Comparison of ENCODE assay signal across 21 mouse cellular contexts in the genomic region with DNA sequence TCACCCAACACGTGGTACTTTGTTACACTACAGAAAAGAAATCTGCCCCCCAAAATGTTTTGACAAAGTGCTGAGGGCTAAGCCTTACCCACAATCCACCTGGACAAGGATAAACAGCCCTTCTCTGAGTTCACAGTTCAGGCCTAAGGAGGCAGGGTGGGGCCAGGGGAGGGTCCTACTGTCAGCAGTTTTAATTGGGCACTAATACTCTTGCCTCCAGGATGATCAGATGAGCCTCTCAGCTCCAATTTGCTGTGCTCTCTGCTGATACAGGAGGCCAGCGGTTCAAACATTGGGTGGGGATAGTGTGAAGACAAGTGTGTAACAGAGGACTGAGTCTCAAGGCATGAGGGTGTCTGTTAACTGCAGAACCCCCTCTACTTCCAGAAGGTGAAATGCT.
DNase-seq lines count a peak whose midpoint lies in the region; ATAC-seq and TF ChIP-seq lines count a peak whose summit lies in the region.
"Had no signal": no experiment of that assay in that cellular context is flagged by ENCODE, and none has a peak within 500 bp of the region (broad histone marks: within the 10 kb centered on the region; RNA-seq: fewer than 3 reads in every experiment).

No protein-coding gene starts in this region.

- peak; percentile 27 for DNase-seq in MEL (ENCODE audit: low read depth, low spot score)
- peak; percentile 13 for DNase-seq in c-Kit-positive CD71-positive TER-119-negative erythroid progenitor cells, embryonic 14.5 days (ENCODE audit: low read depth)
- DNase-seq in liver, embryonic 14.5 days (ENCODE audit: low read depth in 3 of 3, low spot score in 3 of 3), result no peak
- no peak for DNase-seq in lung, adult 18-20 months
- no peak for DNase-seq in retina, postnatal 1 day
- DNase-seq in lung, postnatal 10 days, result no peak
- DNase-seq: adrenal gland, postnatal 10 days; adrenal gland, postnatal 25 days; cerebellum, adult 11-12 months; cerebellum, adult 2 months; cerebellum, adult 9-10 months; cerebellum, postnatal 10 days; cerebellum, postnatal 25 days; forebrain, postnatal 0 days had no signal

- no peak for TF ChIP-seq RAD21 in MEL (IDR thresholded peaks at IDR 0.05; ENCODE audit: low read depth, low read length)

- no peak for TF ChIP-seq CTCF in MEL (IDR thresholded peaks at IDR 0.05 in 2 of 3, conservative IDR thresholded peaks at IDR 0.05 in 1 of 3; ENCODE audit: control insufficient read depth in 1 of 3, insufficient read depth in 1 of 3, low read depth in 2 of 3, low read length in 3 of 3, poor library complexity in 1 of 3, severe bottlenecking in 1 of 3)
- no peak for TF ChIP-seq CTCF in liver, embryonic 14.5 days (IDR thresholded peaks at IDR 0.05; ENCODE audit: low read depth)

- H3K27ac ChIP-seq in MEL (ENCODE audit: control insufficient read depth, low read depth, low read length), result no peak overlapping the region
- H3K27ac ChIP-seq in liver, embryonic 12.5 days, result no peak overlapping the region
- no peak overlapping the region for H3K27ac ChIP-seq in liver, embryonic 14.5 days
- H3K27ac ChIP-seq: embryonic facial prominence, embryonic 10.5 days; embryonic facial prominence, embryonic 12.5 days; forebrain, embryonic 13.5 days; forebrain, embryonic 15.5 days had no signal

- no peaks in the 10 kb centered on the region for H3K9me3 ChIP-seq in MEL (replicated peaks; ENCODE audit: insufficient read depth, low read length)
- H3K9me3 ChIP-seq in liver, embryonic 12.5 days (replicated peaks), result no peaks in the 10 kb centered on the region
- H3K9me3 ChIP-seq in liver, embryonic 14.5 days (ENCODE audit: control insufficient read depth, low read length), result no peaks in the 10 kb centered on the region
- H3K9me3 ChIP-seq: embryonic facial prominence, embryonic 10.5 days; embryonic facial prominence, embryonic 12.5 days; forebrain, embryonic 13.5 days; forebrain, embryonic 15.5 days had no signal

- no peaks in the 10 kb centered on the region for H3K79me2 ChIP-seq in MEL (ENCODE audit: control insufficient read depth, insufficient read depth, low read length, poor library complexity)

- ATAC-seq in liver, embryonic 12.5 days, result peak; percentile 86
- peak; percentile 61 for ATAC-seq in liver, embryonic 14.5 days (ENCODE audit: insufficient read depth)
- ATAC-seq: activated CD4-positive, CD25-positive, alpha-beta regulatory T cell, adult 4 months; forebrain, embryonic 13.5 days; forebrain, postnatal 0 days; Patski had no signal

- no peaks in the 10 kb centered on the region for H3K36me3 ChIP-seq in MEL (ENCODE audit: control insufficient read depth in 1 of 2, insufficient read depth in 2 of 2, low read length in 2 of 2)
- no peaks in the 10 kb centered on the region for H3K36me3 ChIP-seq in liver, embryonic 12.5 days
- H3K36me3 ChIP-seq in liver, embryonic 14.5 days (replicated peaks; ENCODE audit: control insufficient read depth, insufficient read depth, low read depth), result no peaks in the 10 kb centered on the region
- H3K36me3 ChIP-seq: embryonic facial prominence, embryonic 10.5 days; embryonic facial prominence, embryonic 12.5 days; forebrain, embryonic 15.5 days had no signal

- WGBS in liver, embryonic 12.5 days (ENCODE audit: insufficient replicate concordance), result 48% methylated on average over 2 of the region's 2 CpGs
- WGBS in liver, embryonic 14.5 days (ENCODE audit: insufficient replicate concordance), result 42% methylated on average over 2 of the region's 2 CpGs

- no peaks in the 10 kb centered on the region for H3K4me1 ChIP-seq in MEL (ENCODE audit: control insufficient read depth in 1 of 2, insufficient read depth in 2 of 2, low read length in 2 of 2)
- H3K4me1 ChIP-seq in liver, embryonic 12.5 days, result peaks cover 14% of the 10 kb centered on the region
- peaks cover 0 to 11% of the 10 kb centered on the region in 2 experiments; a peak in 2 of 4 replicates for H3K4me1 ChIP-seq in liver, embryonic 14.5 days (replicated peaks; ENCODE audit: control insufficient read depth in 2 of 2, insufficient read depth in 2 of 2, low read length in 1 of 2)
- H3K4me1 ChIP-seq: embryonic facial prominence, embryonic 12.5 days had no signal

- H3K4me3 ChIP-seq in MEL (ENCODE audit: control insufficient read depth in 1 of 2, insufficient read depth in 1 of 2, low read depth in 2 of 2, low read length in 2 of 2), result no peak overlapping the region
- no peak overlapping the region for H3K4me3 ChIP-seq in liver, embryonic 12.5 days
- no peak overlapping the region for H3K4me3 ChIP-seq in liver, embryonic 14.5 days (ENCODE audit: insufficient read depth in 1 of 2, low read depth in 2 of 2, low read length in 2 of 2)
- H3K4me3 ChIP-seq: embryonic facial prominence, embryonic 10.5 days; embryonic facial prominence, embryonic 12.5 days; forebrain, embryonic 13.5 days; forebrain, embryonic 15.5 days had no signal

- TF ChIP-seq POLR2A in MEL (IDR thresholded peaks at IDR 0.05; ENCODE audit: control insufficient read depth in 1 of 2, insufficient read depth in 1 of 2, low read depth in 1 of 2, low read length in 2 of 2, poor library complexity in 1 of 2), result no peak

- H3K27me3 ChIP-seq in MEL (ENCODE audit: control insufficient read depth in 1 of 2, insufficient read depth in 2 of 2, low read length in 2 of 2), result no peaks in the 10 kb centered on the region
- H3K27me3 ChIP-seq in liver, embryonic 12.5 days (replicated peaks), result no peaks in the 10 kb centered on the region
- no peaks in the 10 kb centered on the region for H3K27me3 ChIP-seq in liver, embryonic 14.5 days (ENCODE audit: control insufficient read depth, insufficient read depth, low read length)
- H3K27me3 ChIP-seq: embryonic facial prominence, embryonic 12.5 days; forebrain, embryonic 13.5 days; forebrain, embryonic 15.5 days; Patski had no signal

- no peak for TF ChIP-seq EP300 in MEL (IDR thresholded peaks at IDR 0.05; ENCODE audit: low read depth in 1 of 2, low read length in 2 of 2)
- TF ChIP-seq EP300 in liver, embryonic 14.5 days (IDR thresholded peaks at IDR 0.05; ENCODE audit: low read depth), result no peak

- H3K9ac ChIP-seq in MEL (ENCODE audit: control insufficient read depth, low read depth, low read length, poor library complexity, severe bottlenecking), result no peak overlapping the region
- H3K9ac ChIP-seq in liver, embryonic 12.5 days, result no peak overlapping the region
- no peak overlapping the region for H3K9ac ChIP-seq in liver, embryonic 14.5 days (replicated peaks)
- H3K9ac ChIP-seq: embryonic facial prominence, embryonic 12.5 days; forebrain, embryonic 13.5 days; forebrain, embryonic 15.5 days; forebrain, postnatal 0 days had no signal

- no peak overlapping the region for H3K4me2 ChIP-seq in liver, embryonic 12.5 days
- no peak overlapping the region for H3K4me2 ChIP-seq in liver, embryonic 14.5 days (ENCODE audit: low read depth)
- H3K4me2 ChIP-seq: embryonic facial prominence, embryonic 12.5 days; forebrain, embryonic 13.5 days; forebrain, embryonic 15.5 days had no signal

TF ChIP-seq in MEL, 35 proteins besides CTCF, POLR2A, EP300 and RAD21:
- TF ChIP-seq ELF1 (IDR thresholded peaks at IDR 0.05; ENCODE audit: low read depth, low read length) (no peak), MYC (IDR thresholded peaks at IDR 0.05; ENCODE audit: low read depth, low read length) (no peak), POLR2AphosphoS2 (IDR thresholded peaks at IDR 0.05; ENCODE audit: low read length) (no peak), E2F4 (IDR thresholded peaks at IDR 0.05; ENCODE audit: borderline replicate concordance, low read depth, low read length) (no peak), ZKSCAN1 (IDR thresholded peaks at IDR 0.05; ENCODE audit: low read depth, low read length) (no peak), MXI1 (IDR thresholded peaks at IDR 0.05; ENCODE audit: low read depth, low read length) (no peak), USF1 (IDR thresholded peaks at IDR 0.05; ENCODE audit: low read depth, low read length) (no peak), MYB (IDR thresholded peaks at IDR 0.05; ENCODE audit: low read depth, low read length) (no peak), ETS1 (IDR thresholded peaks at IDR 0.05; ENCODE audit: low read depth, low read length) (no peak), ZC3H11A (IDR thresholded peaks at IDR 0.05; ENCODE audit: low read depth, low read length) (no peak), NRF1 (IDR thresholded peaks at IDR 0.05; ENCODE audit: insufficient read depth, low read depth, low read length, poor library complexity, severe bottlenecking) (no peak), KAT2A (conservative IDR thresholded peaks at IDR 0.05; ENCODE audit: low read depth, low read length) (no peak), GATA1 (IDR thresholded peaks at IDR 0.05; ENCODE audit: low read depth, low read length) (no peak), POLR2AphosphoS5 (IDR thresholded peaks at IDR 0.05; ENCODE audit: borderline replicate concordance, low read depth, low read length) (no peak)
TF ChIP-seq in MEL: peak in this region for 0.

Comparison
In these comparisons a context has a peak if more than half of its experiments do, and no peak if none do; other contexts are left out.
1. DNase-seq: peak in MEL (single experiment) and c-Kit-positive CD71-positive TER-119-negative erythroid progenitor cells, embryonic 14.5 days (single experiment); none in liver, embryonic 14.5 days (0 of 3), lung, adult 18-20 months (0 of 2), retina, postnatal 1 day (single experiment) and lung, postnatal 10 days (single experiment).